Mouse (Mus musculus): ENCODE measurements around the gene Cox8a.

- no peak for TF ChIP-seq ELF1 (IDR thresholded peaks at IDR 0.05; ENCODE audit: low read depth, low read length)
- TF ChIP-seq CTCF (IDR thresholded peaks at IDR 0.05 in 2 of 3, conservative IDR thresholded peaks at IDR 0.05 in 1 of 3; ENCODE audit: control insufficient read depth in 1 of 3, insufficient read depth in 1 of 3, low read depth in 2 of 3, low read length in 3 of 3, poor library complexity in 1 of 3, severe bottlenecking in 1 of 3) = no peak
- no peak for TF ChIP-seq HCFC1 (IDR thresholded peaks at IDR 0.05; ENCODE audit: low read depth, low read length)
- TF ChIP-seq USF2 (IDR thresholded peaks at IDR 0.05; ENCODE audit: borderline replicate concordance in 1 of 2, insufficient read depth in 1 of 2, low read depth in 1 of 2, low read length in 2 of 2) = no peak
- no peak for TF ChIP-seq POLR2A (IDR thresholded peaks at IDR 0.05; ENCODE audit: control insufficient read depth in 1 of 2, insufficient read depth in 1 of 2, low read depth in 1 of 2, low read length in 2 of 2, poor library complexity in 1 of 2)
- no peak for TF ChIP-seq UBTF (IDR thresholded peaks at IDR 0.05; ENCODE audit: borderline replicate concordance, insufficient read depth, low read depth, low read length)
- no peak for TF ChIP-seq EP300 (IDR thresholded peaks at IDR 0.05; ENCODE audit: low read depth in 1 of 2, low read length in 2 of 2)
These were observed 32.4 kb downstream of the Cox8a start for GRCm38 (mm10) chr19:7185059-7185458.

Data from MEL (cell line).